Mouse (Mus musculus) MN1 (cell line): Measurements from ENCODE around the gene Kcnh1.
A peak's percentile ranks its signal among the peaks of the same experiment; 100 is the strongest.

Experiments used
- DNase-seq: peaks from one replicate; pipeline ENCODE4 v3.0.0-alpha.2; 2016; ENCODE audit warnings: low spot score

Gene Kcnh1

DNA sequence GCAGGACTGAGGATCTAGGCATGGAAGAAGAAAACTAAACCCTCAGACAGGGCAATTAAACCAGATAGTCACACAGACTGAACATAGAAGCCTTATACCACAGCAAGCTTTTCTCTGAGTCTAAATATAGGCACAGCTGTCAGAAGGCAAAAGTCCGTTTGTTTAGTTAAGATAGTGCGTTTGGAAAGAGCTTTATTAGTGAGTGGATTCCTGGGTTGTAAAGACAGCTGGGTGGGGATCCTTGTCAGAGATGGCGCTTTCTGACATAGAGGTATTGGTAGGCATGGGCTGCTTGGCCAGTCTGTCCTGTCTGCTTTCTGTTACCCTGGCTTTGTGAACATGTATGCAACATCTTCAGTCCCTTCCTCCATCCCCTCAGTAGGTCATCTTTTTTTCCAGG is 266.5 kb downstream of the Kcnh1 start:
- DNase-seq, result no peak

DNA sequence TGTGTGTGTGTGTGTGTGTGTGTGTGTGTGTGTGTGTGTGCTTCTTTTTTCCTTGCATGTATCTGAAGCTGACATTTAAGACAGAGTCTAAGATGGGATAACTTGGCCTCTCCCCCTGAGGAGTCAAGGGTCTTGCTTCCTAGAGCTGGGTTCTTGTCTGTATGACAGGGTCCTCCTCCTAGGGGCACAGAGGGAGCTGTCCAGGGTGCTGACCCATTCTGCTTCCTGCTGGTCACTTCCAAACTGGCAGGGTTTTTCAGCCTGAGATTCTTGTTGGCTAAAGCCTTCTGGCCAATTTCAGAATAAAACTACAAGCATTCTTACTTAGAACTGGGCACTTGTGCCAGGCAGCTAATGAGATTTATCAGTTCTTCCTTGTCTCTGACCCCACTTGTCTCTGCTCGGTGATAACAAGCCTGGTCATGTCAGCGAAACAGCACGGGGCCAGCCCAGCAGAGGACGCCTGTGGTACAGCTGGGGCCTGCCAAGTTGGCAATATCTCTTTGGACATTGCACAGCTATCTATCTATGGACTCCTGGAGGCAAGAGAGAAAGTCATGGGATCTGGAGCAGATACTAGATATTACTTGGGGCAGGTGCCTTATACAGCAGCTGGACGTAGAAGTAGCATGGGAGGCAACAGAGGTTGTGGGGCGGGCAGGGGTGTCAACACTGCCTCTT is 267.1 kb downstream of the Kcnh1 start:
- peak; percentile 39 for DNase-seq

DNA sequence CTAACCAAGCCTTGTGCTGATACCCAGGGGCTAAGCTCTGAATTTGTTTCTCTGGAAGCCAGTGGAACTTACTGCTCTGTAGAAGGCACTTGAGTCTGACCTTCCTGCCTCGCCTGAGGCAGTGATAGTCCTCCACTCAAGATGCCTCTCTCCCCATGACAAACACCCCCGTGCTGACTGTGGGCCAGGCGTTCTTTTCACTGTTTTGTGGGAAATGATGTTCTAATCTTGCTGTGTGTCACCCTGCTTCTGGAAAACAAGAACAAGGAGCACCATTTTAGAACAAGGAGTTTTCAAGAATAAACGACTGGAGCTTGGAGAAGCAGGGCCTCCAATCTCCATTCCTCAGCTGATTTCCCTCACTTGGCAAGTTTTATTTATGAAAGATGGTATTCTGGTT is 273.2 kb downstream of the Kcnh1 start:
- DNase-seq, result no peak

DNA sequence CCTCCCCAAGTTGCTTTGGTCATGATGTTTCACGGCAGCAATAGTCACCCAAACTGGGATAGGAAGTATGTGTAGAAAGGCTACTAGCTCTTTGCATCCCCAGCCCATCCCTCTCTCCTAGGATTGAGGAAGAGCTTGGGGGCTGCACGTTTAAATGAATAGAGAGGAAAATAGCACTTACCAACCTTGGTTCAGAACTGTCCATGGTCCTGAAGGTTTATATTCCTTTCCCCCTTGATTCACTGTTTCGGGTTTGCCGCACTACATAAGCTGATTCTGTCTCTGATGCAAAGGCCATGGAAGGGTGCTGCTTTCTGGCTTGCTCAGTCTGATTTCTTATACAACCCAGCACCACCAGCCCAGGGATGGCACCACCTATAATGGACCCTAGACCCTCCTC is 281.8 kb downstream of the Kcnh1 start:
- DNase-seq, result no peak

DNA sequence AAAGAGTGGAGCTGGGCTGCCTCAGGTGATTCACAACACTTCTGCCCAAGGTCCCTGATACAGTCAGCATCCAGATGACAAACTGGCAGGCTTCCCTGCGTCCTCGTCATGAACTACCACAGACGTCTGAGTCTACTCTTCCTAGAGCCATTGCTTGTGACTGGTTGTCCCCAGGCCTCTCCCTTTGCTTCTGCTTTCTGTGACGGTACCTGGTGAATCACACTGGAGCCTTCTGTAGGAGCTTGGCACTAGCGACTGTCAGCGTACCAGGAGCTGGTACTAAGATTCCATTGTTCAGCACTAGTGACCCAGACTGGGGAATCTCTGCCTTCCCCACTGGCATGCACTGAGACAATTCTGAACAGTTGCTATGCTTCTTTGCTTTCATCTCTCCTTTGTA is 282.6 kb downstream of the Kcnh1 start:
- DNase-seq, result no peak

DNA sequence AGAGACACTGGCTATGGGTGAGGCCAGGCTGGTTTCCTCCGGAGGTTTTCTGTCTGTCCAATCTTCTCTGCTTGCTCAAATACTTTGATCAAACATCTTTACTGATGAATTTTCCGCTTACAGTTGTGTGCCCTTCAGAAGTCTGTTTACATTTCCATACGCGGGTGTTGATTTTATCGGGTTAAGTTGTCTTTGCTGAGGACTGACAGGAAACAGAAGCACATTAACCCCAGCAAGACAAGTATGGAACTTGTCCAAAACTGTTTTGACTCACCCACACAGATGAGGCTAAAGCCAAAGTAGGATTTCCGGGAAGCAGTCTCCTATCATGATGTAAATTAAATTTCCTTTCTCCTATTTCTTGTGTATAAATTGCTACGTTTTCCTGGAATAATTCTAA is 286.1 kb downstream of the Kcnh1 start:
- DNase-seq, result peak; percentile 73

DNA sequence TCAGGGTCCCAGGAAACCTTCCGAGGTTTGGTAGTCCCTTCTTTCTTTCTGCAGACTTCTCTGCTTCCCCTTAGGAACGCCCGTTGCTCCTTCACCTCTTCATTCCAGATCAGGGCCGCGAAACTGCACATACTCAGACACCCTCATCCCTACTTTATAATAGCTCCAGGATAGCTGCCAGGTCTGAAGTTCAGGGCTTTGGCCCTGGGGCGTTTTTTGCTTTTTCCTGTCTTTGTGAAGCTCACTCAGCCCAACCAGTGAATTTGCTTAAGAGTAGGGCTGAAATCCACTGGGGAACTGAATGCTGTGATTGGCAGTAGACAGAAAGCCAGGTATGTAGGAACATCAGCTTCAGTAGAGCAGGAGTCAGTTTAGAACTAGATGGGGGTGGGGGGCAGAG is 287.0 kb downstream of the Kcnh1 start:
- peak; percentile 17 for DNase-seq

DNA sequence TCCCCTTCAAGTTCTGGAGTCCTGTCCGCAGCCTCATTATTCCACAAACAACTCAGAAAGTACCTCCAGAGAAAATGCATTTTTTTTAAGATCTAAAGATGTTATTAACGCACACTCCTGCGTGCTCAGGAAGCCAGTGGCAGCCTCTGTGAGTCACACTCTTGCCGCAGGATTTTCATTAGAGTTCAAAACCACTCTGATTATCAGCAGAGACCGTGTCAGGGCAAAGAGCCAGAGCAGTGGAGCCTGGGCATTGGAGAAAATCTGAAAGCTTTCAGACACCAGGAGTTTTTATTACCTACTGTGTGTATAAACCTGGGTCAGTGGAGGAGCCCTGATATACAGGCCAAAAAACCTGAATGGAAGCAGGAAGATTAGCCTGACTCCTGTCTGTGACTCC is 287.6 kb downstream of the Kcnh1 start:
- DNase-seq, result peak; percentile 63

DNA sequence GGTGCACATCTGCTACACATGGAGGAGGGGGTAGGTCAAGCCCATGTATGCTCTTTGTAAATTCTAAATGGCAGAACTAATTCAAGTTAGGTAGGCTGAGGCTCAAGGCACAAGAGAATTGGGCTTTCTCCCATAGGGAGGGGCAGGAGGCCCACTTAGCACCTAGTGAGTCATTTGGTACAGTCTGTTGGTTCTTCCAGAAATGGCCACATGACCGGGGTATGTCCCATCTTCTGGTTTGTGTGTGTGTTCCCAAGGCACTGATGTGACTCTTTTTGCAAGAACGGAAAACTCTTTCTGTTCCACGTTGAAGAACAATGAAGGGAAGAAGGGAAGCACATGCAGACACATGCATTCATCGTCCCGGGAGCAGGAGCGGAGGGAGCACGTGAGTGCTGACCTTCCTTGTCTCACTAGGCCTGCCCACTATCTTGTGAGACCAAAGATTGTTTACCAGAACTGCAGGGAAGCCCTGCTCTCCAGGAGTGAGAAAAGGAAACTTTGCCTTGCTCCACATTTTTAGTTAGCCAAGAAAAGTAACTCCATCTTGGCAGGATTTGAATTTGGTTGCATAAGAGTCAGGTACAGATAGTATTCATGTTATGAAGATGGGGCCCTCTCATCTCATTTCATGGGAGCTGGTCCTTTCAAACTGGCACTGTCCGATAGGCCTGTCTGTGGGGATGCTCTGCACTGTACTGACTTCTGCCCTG is 289.7 kb downstream of the Kcnh1 start:
- no peak for DNase-seq

DNA sequence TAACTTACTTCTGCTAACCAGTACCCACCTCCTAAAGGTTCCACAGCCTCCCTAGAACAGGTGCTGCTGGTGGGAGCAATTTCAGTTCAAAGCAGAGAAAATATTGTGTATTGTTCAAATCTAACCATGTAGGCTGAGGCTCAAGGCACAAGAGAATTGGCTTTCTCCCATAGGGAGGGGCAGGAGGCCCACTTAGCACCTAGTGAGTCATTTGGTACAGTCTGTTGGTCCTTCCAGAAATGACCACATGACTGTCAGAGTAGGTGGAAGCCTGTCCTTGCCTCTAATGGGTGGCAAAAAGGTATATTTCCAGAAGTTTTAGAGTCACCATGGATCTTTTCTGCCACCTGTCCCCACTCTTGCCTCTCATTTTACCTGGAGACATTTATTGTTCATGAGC is 290.9 kb downstream of the Kcnh1 start:
- DNase-seq, result no peak

DNA sequence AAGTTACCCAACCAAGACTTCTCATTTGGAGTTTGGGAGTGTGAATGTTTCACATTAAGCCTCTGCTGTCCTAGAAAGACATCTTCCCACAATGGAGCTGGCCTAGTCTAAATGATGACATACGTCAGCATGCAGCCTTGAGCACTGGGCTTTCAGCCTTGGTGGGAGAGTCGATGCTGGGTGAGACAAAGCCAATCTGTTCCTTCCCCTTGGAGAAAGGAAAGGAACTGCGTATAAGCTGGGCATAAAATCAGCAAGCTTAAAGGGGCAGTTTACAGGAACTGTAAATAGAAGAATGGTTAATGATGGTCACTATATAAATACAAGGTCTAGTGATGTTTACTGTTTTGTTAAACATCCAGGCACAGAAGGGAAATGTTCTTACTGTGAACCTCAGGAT is 294.5 kb downstream of the Kcnh1 start:
- no peak for DNase-seq

DNA sequence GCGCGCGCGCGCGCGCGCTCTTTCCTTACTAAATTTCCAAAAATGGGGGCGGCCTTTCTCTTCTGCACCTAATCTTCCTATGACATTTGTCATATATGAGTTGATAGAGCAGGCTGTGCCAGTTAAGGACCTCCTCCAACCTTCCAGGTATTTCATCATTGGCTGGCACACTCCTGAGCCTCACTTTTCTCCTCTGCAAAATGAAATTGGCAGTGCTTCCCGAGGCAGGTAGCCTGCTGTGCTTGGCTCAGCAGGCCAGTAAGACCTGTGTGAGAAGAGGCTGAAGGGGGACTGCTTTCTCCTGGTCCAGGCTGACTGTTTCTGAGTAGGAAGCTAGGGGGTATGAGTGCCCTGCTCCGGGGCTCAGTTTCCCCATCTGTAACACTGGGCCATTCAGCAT is 297.0 kb downstream of the Kcnh1 start:
- no peak for DNase-seq

DNA sequence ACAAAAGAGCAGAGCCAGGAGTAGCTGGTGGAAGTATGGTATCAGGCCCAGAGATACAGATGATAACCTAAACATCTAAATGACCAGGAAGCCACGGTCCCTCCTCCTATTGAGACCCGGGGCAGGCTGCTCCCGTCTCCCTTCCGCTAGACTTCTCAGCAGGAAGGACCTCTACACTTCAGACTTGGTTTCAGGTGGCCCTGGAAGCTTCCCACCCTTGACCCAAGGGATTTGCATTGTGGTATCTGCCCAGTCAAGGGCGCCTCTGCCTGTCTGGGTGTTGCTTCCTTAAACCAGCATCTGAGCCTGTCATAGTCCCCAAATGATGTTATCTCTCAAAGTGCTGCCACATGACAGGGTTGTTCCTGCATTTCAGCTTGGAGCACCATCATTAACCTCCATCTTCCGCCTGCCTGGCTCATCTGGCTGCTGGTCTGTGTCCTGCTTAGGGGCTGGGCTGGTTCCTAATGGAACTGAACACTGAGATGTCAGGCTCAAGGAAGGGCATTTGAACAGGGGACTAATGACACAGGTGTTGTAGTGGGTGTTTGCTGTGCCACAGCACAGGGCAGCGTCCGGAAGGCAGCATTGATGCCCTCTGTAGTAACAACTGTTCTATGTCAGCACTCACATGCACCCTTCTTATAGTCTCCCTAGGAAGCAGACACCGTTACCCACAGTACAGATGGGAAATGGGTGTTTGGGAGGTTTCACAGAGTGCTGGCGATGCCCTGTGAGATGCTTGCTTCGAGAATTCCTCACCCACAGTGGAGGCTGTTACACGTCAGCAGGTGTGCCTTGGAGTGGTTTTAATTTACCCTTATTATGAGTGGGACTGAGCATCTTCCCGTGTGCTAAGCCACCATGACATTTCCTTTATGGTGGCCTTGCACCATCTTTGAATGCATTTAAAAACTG is 299.6 kb downstream of the Kcnh1 start:
- peak; percentile 61 for DNase-seq

DNA sequence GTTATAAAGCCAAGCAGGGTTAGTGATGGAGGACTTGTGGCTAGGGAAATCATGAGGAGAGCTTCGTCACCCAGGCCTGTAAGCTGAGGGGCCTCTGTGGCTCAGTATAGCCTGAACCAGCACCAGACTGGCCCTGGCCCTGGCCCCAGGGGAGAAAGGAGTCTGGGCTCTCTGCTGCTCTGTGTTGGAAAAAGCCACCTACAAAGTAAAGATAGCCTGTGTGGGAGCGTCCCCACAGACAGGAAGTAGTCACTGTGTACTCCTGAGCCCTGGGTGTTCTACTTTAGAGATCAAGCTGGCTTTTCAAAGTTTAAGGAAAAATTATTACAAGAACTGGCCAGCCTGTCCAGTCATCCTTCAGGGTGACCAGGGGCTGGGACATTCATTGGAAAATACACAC is 306.9 kb downstream of the Kcnh1 start:
- no peak for DNase-seq

DNA sequence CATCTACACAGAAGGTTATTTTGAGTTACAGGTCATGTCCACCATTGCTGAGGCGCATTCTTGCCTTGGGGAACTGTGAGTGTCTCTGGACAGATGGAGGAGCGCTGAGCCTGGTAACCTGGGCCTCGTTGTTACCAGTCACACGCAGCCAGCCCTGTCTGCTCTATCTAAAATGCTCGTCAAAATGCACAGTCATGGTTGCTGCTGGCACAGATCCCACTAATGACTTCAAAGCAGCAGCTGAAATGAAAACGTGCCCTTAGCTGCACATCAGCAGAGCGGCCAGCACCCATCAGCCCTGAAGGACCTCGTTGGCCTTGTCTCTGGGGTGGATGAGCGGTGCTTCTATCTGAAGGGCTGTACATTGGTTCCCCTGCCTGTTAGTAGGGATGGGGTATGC is 311.4 kb downstream of the Kcnh1 start:
- peak; percentile 60 for DNase-seq

DNA sequence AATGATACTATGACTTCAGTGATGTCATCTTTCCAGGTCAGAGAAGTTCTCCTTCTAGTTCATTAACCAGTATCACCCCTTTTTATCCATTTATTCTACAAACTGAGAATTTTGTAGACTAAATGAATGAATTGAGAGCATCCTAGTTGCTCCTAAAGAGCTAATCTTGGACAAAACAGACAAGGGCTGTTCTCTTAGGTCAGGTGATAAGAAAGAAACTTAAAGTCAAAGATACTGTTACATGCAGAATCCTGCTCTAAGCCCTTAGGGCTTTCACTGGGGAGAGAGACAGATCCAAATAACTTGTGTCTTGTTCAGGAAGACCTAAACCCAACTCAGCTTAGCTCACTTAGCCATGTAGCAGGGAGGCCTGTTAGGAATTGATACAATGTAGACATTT is 312.3 kb downstream of the Kcnh1 start:
- DNase-seq, result no peak

DNA sequence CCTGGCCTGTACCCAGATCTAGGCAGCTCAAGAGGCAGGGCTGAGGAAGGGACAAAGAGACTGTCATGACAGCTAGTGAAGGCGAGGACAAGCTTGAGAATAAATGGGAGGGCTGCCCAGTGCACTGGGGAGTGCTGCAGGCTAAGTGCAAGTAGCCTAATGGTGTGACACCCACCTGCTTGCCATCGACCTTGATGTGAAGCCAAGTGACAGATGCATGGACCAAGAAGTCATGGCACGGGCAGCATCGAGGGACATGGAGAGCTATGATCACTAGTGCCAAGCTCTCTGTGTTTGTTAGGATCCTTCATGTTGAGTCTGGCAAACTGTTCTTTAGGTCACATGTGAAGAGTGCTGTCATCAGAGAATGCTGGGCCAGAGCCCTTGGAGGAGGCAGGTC is 313.1 kb downstream of the Kcnh1 start:
- no peak for DNase-seq

DNA sequence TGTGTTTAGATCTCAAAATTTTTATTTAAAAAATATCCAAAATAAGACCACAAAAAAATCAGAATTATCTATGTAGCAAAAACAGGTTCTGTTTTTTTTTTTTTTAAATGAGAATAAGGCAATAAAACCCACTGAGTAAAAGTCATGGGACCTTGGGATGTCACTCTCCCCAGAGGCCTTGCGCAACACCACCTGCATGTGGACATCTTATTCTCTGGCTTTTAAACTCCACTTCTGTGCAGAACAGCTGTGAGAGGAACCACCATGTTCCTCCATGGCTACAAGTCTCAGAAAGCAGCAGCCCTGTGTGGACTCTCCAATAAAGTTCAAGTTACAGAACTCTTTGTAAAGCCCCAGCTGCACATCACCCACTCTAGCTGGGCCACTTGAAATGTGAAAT is 322.2 kb downstream of the Kcnh1 start:
- no peak for DNase-seq

DNA sequence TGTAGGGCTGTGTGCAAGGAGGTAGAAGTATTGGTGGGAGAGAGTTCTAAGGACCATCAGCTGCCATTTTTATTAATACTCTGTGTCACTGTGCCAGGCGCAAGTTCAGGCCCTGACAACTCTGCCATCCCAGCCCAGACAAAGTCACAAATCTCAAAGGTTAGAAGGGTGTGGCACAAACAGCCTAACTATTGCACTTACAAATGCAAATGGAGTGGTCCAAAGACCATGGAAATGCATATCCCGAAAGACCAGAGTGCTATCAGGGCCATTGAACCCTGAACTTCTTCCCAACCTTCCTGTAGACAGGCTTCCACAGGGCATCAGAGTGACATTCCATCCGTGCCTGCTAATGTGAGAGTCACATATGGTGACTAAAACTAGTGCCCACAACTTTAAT is 324.8 kb downstream of the Kcnh1 start:
- no peak for DNase-seq

DNA sequence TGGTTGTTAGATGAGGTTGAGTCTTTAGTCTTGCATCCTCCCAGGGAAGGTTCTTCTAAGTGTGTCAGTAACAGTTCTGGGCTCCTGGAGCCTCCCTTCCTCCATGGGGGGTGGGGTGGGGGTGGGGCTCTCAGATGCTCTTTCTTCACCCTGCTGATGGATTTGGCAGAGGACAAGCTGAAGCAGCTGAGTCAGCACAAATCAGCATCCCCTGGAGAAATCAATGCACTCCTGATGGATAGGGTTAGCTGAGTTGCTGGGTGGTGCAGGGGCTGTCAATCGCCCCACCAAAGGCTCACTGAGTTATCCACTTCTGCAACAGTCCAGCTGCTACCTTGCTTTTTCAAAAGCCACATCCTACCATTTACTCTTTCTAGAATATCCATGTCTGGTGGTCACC is 329.1 kb downstream of the Kcnh1 start:
- DNase-seq, result no peak

DNA sequence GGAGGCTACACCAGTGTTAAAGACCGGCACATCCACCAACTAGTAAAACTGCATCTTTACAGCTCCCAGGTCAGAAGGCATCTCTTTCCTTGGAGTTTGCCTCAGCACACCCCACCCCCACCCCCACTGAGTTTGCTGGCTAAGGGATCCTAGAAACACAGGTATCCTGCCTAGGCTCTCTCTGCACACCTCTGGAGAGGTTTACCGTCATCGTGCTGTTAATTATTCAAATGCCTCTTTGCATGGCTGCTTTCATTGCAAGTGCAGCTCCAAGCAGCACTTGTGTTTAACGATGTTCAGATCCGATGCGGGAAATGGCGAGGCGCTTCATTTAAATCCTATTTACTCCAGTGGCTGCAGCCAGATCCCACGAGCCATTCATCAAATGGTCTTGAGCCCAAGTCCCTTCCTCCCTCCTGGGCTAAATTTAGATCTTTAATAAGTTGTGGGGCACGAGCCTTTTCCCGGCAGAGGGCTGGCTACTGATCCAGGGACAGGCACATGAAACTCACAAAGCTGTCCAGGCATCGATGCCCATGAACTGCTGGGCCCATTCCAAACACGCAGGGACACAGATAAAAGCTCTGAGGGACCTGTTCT is 330.4 kb downstream of the Kcnh1 start:
- DNase-seq, result peak; percentile 27

DNA sequence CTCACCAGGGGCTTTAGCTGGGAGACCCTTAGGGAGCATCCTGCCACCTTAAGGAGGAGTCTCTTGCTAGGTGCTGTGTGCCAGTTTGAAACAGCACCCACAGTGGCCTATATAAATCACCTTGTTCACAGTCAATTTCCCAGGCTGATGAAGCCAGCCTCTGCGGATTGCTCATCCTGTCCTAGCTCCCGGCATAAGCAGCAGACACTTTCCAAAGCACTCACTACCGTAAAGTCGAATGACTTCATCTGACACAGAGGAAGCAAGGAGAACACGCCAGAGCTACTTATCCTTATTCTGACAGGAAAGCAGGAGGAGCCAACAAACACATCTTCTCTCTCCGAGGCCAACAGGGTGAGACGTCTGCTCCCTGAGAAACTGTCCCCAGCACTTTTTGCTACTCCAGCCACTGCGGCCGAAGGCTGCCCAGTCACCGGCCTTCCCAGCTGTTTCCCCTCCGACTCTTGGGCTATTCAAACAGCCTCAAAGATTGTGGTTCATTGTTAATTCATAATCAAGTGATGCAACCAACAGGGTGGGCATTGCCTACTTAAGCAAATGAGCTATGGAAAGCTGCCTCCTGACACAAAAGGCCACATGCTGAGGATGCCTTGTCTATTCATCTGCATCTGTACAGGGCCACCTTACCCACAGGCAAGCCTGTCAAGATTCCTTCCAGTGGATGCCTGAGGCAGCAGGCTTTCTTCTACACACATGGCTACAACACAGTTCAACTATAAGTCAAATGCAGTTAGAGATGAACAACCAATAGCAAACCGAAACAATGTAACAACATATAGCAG is 332.0 kb downstream of the Kcnh1 start:
- no peak for DNase-seq
